Mouse (Mus musculus) megakaryocyte, embryonic 14.5 days (primary cell): ENCODE results near the gene Setd2.

Experiments
- FLI1 ChIP-seq: IDR thresholded peaks from 2 replicates; pipeline ENCODE4 v1.6.1; 2012; ENCODE audit warnings: low read length, inconsistent platforms, mixed read lengths
- GATA1 ChIP-seq: IDR thresholded peaks from 3 replicates; pipeline ENCODE4 v1.6.1; 2012; ENCODE audit warnings: mixed read lengths, low read length, inconsistent platforms, borderline replicate concordance

GRCm38 (mm10) chr9:110633882-110634281 lies 101.5 kb downstream of the Setd2 start:
- TF ChIP-seq GATA1 (no peak), FLI1 (no peak)
